Comparison of ENCODE assay signal across 8 mouse cellular contexts in genomic region chr6:136808014-136808417, GRCm38 (mm10). TPM values are rescaled to one million over a fixed set of nuclear protein-coding genes. Genes with fewer than 3 reads are reported as not detected.
DNase-seq lines count a peak whose midpoint lies in the region; ATAC-seq and TF ChIP-seq lines count a peak whose summit lies in the region.

Gene H2afj (plus strand): TSS chr6:136808244.

- no peaks in the 10 kb centered on the region for H3K79me2 ChIP-seq in heart, adult 2 months (replicated peaks; ENCODE audit: control insufficient read depth, insufficient read depth, low read length)

- peak within 1 kb of the TSS; percentile 78 for H3K4me3 ChIP-seq in embryonic facial prominence, embryonic 14.5 days (ENCODE audit: low read depth, low read length)
- peak within 1 kb of the TSS; percentile 79 for H3K4me3 ChIP-seq in heart, adult 2 months
- peak within 1 kb of the TSS; percentile 83 for H3K4me3 ChIP-seq in limb, embryonic 13.5 days
- H3K4me3 ChIP-seq in midbrain, embryonic 16.5 days (ENCODE audit: low read depth, low read length): peak within 1 kb of the TSS; percentile 74

- peak within 1 kb of the TSS; percentile 95 for H3K4me2 ChIP-seq in embryonic facial prominence, embryonic 14.5 days (ENCODE audit: low read depth, low read length)
- H3K4me2 ChIP-seq in limb, embryonic 13.5 days (replicated peaks): peak within 1 kb of the TSS; percentile 98
- peak within 1 kb of the TSS; percentile 99 for H3K4me2 ChIP-seq in midbrain, embryonic 16.5 days (ENCODE audit: low read length)

- peak; percentile 53 for TF ChIP-seq POLR2A in heart, adult 2 months (IDR thresholded peaks at IDR 0.05; ENCODE audit: insufficient read depth, low read depth, low read length)

- TF ChIP-seq EP300 in heart, adult 2 months (IDR thresholded peaks at IDR 0.05; ENCODE audit: insufficient read depth, low read depth, low read length): peak; percentile 47; the same call in 1 of the 2 replicates

- intact Hi-C loops in heart, adult 2 months (cut with DNase I): no loop called here

- peak; percentile 87 for ATAC-seq in embryonic facial prominence, embryonic 14.5 days (ENCODE audit: low read depth)
- peak; percentile 90 for ATAC-seq in limb, embryonic 13.5 days (ENCODE audit: low FRiP score, low read depth)
- peak; percentile 90 for ATAC-seq in midbrain, embryonic 16.5 days

- H3K4me1 ChIP-seq in embryonic facial prominence, embryonic 14.5 days (ENCODE audit: control insufficient read depth, insufficient read depth, low read length): peaks cover 23% of the 10 kb centered on the region
- peaks cover 4% of the 10 kb centered on the region for H3K4me1 ChIP-seq in heart, adult 2 months (ENCODE audit: control insufficient read depth, insufficient read depth, low read length)
- H3K4me1 ChIP-seq in limb, embryonic 13.5 days: peaks cover 36% of the 10 kb centered on the region
- H3K4me1 ChIP-seq in midbrain, embryonic 16.5 days (ENCODE audit: control insufficient read depth, insufficient read depth, low read length): peaks cover 22% of the 10 kb centered on the region

- TF ChIP-seq CTCF in heart, adult 2 months (IDR thresholded peaks at IDR 0.05): no peak

- H3K36me3 ChIP-seq in embryonic facial prominence, embryonic 14.5 days (ENCODE audit: control insufficient read depth, insufficient read depth, low read length): peaks cover 12% of the 10 kb centered on the region
- no peaks in the 10 kb centered on the region for H3K36me3 ChIP-seq in heart, adult 2 months (ENCODE audit: control insufficient read depth, insufficient read depth, low read length)
- peaks cover 28% of the 10 kb centered on the region for H3K36me3 ChIP-seq in limb, embryonic 13.5 days
- H3K36me3 ChIP-seq in midbrain, embryonic 16.5 days (ENCODE audit: control insufficient read depth, insufficient read depth, low read length): peaks cover 6% of the 10 kb centered on the region; the same call in 1 of the 2 replicates

- peak within 1 kb of the TSS; percentile 74 for H3K27ac ChIP-seq in embryonic facial prominence, embryonic 14.5 days (replicated peaks; ENCODE audit: low read depth, low read length)
- H3K27ac ChIP-seq in heart, adult 2 months: peak within 1 kb of the TSS; percentile 75
- peak within 1 kb of the TSS; percentile 68 for H3K27ac ChIP-seq in limb, embryonic 13.5 days
- H3K27ac ChIP-seq in midbrain, embryonic 16.5 days (ENCODE audit: low read length): peak within 1 kb of the TSS; percentile 60

- H3K27me3 ChIP-seq in embryonic facial prominence, embryonic 14.5 days (replicated peaks; ENCODE audit: control insufficient read depth, insufficient read depth, low read length): no peaks in the 10 kb centered on the region
- no peaks in the 10 kb centered on the region for H3K27me3 ChIP-seq in heart, adult 2 months (ENCODE audit: control insufficient read depth, insufficient read depth, low read length)
- no peaks in the 10 kb centered on the region for H3K27me3 ChIP-seq in limb, embryonic 13.5 days
- H3K27me3 ChIP-seq in midbrain, embryonic 16.5 days (ENCODE audit: control insufficient read depth, insufficient read depth, low read depth, low read length): no peaks in the 10 kb centered on the region

- peak within 1 kb of the TSS; percentile 73 for H3K9ac ChIP-seq in embryonic facial prominence, embryonic 14.5 days (ENCODE audit: low read depth, low read length)
- H3K9ac ChIP-seq in heart, adult 2 months (ENCODE audit: low read depth, low read length): peak within 1 kb of the TSS; percentile 82
- peak within 1 kb of the TSS; percentile 77 for H3K9ac ChIP-seq in limb, embryonic 13.5 days
- H3K9ac ChIP-seq in midbrain, embryonic 16.5 days (ENCODE audit: low read depth, low read length): peak within 1 kb of the TSS; percentile 73

- DNase-seq in 3T3-L1 (ENCODE audit: low read depth, low spot score): peak; percentile 98
- peak; percentile 95 to 99 for DNase-seq in adrenal gland, postnatal 4 days (ENCODE audit: low spot score in 2 of 2)
- peak; percentile 97 for DNase-seq in embryonic facial prominence, embryonic 14.5 days (ENCODE audit: low spot score)
- DNase-seq in heart, adult 2 months: peak; percentile 98 to 100
- DNase-seq in kidney, adult 8-10 months: peak; percentile 98
- DNase-seq in spleen, postnatal 10 days (ENCODE audit: low spot score in 2 of 2): peak; percentile 98

- H3K9me3 ChIP-seq in embryonic facial prominence, embryonic 14.5 days (ENCODE audit: control insufficient read depth, low read length): no peaks in the 10 kb centered on the region
- no peaks in the 10 kb centered on the region for H3K9me3 ChIP-seq in limb, embryonic 13.5 days
- no peaks in the 10 kb centered on the region for H3K9me3 ChIP-seq in midbrain, embryonic 16.5 days (replicated peaks; ENCODE audit: control insufficient read depth, low read length, poor library complexity, severe bottlenecking)

- 0% methylated on average over 12 of the region's 34 CpGs for WGBS in embryonic facial prominence, embryonic 14.5 days
- under 1% methylated on average over 27 of the region's 34 CpGs for WGBS in heart, adult 2 months
- under 1% methylated on average over 34 of the region's 34 CpGs for WGBS in limb, embryonic 13.5 days
- under 1% methylated on average over 34 of the region's 34 CpGs for WGBS in midbrain, embryonic 16.5 days

RNA-seq across cellular contexts. Expression of gene H2afj, which starts in this region (rescaled TPM):
- total RNA-seq in adrenal gland, postnatal 4 days (2021): 10 to 100 TPM; 91.9 to 95.8 TPM
- polyA plus RNA-seq in embryonic facial prominence, embryonic 14.5 days (2014; fragmentation: Nextera tagmentation; extraction: Ambion mirVana): 93.2 and 98.2 TPM in 2 replicates
- 10 to 100 TPM; 29.4 to 30.1 TPM for total RNA-seq in heart, adult 2 months (2021)
- polyA plus RNA-seq in heart, adult 2 months (2012; rRNA removed): 24.6 and 49.4 TPM in 2 replicates
- polyA plus RNA-seq in limb, embryonic 13.5 days (2015; fragmentation: Nextera tagmentation; extraction: Ambion mirVana): 85.9 and 95.9 TPM in 2 replicates
- polyA plus RNA-seq in midbrain, embryonic 16.5 days (2015; fragmentation: Nextera tagmentation; extraction: Ambion mirVana): 106 and 119 TPM in 2 replicates

Comparison
In these comparisons a context has a peak if more than half of its experiments do, and no peak if none do; other contexts are left out.
1. Peak in every context shown above with its lines: DNase-seq, ATAC-seq, H3K4me3 ChIP-seq and H3K27ac ChIP-seq.